Comparison of ENCODE assay signal across 1 mouse cellular context in genomic region chr4:62383207-62383606, GRCm38 (mm10).
TF ChIP-seq lines count a peak whose summit lies in the region.

No protein-coding gene starts in this region.

TF ChIP-seq in MEL, 35 proteins besides CTCF, POLR2A, EP300 and RAD21 (continued from another document):
- TF ChIP-seq MAFK (IDR thresholded peaks at IDR 0.05; ENCODE audit: borderline replicate concordance, low read depth, low read length): no peak
- TF ChIP-seq POLR2AphosphoS2 (IDR thresholded peaks at IDR 0.05; ENCODE audit: low read length): no peak
